ENCODE assay signal across 21 mouse cellular contexts in genomic region chr7:122605066-122605465, GRCm38 (mm10).
DNase-seq lines count a peak whose midpoint lies in the region; TF ChIP-seq lines count a peak whose summit lies in the region.
"Had no signal": no experiment of that assay in that cellular context is flagged by ENCODE, and none has a peak within 500 bp of the region (broad histone marks: within the 10 kb centered on the region; RNA-seq: fewer than 3 reads in every experiment).

No protein-coding gene starts in this region.

- 87% methylated on average over 5 of the region's 5 CpGs for WGBS in thymus, adult 2 months

- dilution Hi-C loops in CH12.LX (cut with MboI; ENCODE audit: extremely low pct_ligation_motif_present, extremely low pct_unique_long_range_greater_than_20kb, low sequenced_read_pairs), result no loop called here

- H3K79me2 ChIP-seq in CH12.LX (replicated peaks; ENCODE audit: control insufficient read depth, extremely low read depth, insufficient read depth, poor library complexity, severe bottlenecking), result no peaks in the 10 kb centered on the region

- peaks cover 44% of the 10 kb centered on the region for H3K36me3 ChIP-seq in thymus, adult 2 months (ENCODE audit: control insufficient read depth, insufficient read depth, low read length)
- peaks cover 93 to 99% of the 10 kb centered on the region in 2 experiments for H3K36me3 ChIP-seq in CH12.LX (replicated peaks in 1 of 2; ENCODE audit: control insufficient read depth in 1 of 2, insufficient read depth in 1 of 2, low read length in 1 of 2)
- peaks cover 10% of the 10 kb centered on the region for H3K36me3 ChIP-seq in splenic B cell, adult 2 months (ENCODE audit: control insufficient read depth, insufficient read depth, low read length, poor library complexity, severe bottlenecking)
- H3K36me3 ChIP-seq: embryonic facial prominence, embryonic 15.5 days; kidney, embryonic 15.5 days; liver, embryonic 13.5 days; midbrain, embryonic 15.5 days; stomach, embryonic 15.5 days had no signal

- no peak overlapping the region for H3K4me2 ChIP-seq in CH12.LX (ENCODE audit: insufficient read depth, low read depth, poor library complexity, severe bottlenecking)
- H3K4me2 ChIP-seq: embryonic facial prominence, embryonic 15.5 days; heart, embryonic 11.5 days; kidney, embryonic 15.5 days; liver, embryonic 13.5 days; lung, embryonic 14.5 days; midbrain, embryonic 15.5 days; stomach, embryonic 15.5 days had no signal

- no peak overlapping the region for H3K9ac ChIP-seq in CH12.LX (ENCODE audit: insufficient read depth, low read depth)
- H3K9ac ChIP-seq: embryonic facial prominence, embryonic 15.5 days; kidney, embryonic 15.5 days; liver, embryonic 13.5 days; lung, embryonic 14.5 days; midbrain, embryonic 15.5 days; stomach, embryonic 15.5 days had no signal

- no peak overlapping the region for H3K4me3 ChIP-seq in thymus, adult 2 months (ENCODE audit: control insufficient read depth, insufficient read depth, low read length)
- no peak overlapping the region for H3K4me3 ChIP-seq in CH12.LX (replicated peaks in 1 of 3; ENCODE audit: low read depth in 2 of 3, low read length in 2 of 3, poor library complexity in 1 of 3)
- H3K4me3 ChIP-seq: embryonic facial prominence, embryonic 15.5 days; kidney, embryonic 15.5 days; liver, embryonic 13.5 days; midbrain, embryonic 15.5 days; stomach, embryonic 15.5 days had no signal

- no peak for TF ChIP-seq POLR2A in thymus, adult 2 months (IDR thresholded peaks at IDR 0.05; ENCODE audit: control insufficient read depth, extremely low read depth, insufficient read depth, low read length, poor library complexity)
- no peak for TF ChIP-seq POLR2A in CH12.LX (IDR thresholded peaks at IDR 0.05; ENCODE audit: low read depth, low read length)

- H3K27me3 ChIP-seq in thymus, adult 2 months (ENCODE audit: control insufficient read depth, insufficient read depth, low read length), result no peaks in the 10 kb centered on the region
- no peaks in the 10 kb centered on the region for H3K27me3 ChIP-seq in CH12.LX (replicated peaks)
- H3K27me3 ChIP-seq in splenic B cell, adult 2 months (ENCODE audit: control insufficient read depth, insufficient read depth, low read length, poor library complexity, severe bottlenecking), result no peaks in the 10 kb centered on the region
- H3K27me3 ChIP-seq: embryonic facial prominence, embryonic 15.5 days; kidney, embryonic 15.5 days; liver, embryonic 13.5 days; midbrain, embryonic 15.5 days; stomach, embryonic 15.5 days had no signal

- no peak overlapping the region for H3K27ac ChIP-seq in thymus, adult 2 months (ENCODE audit: control insufficient read depth, insufficient read depth, low read length)
- no peak overlapping the region for H3K27ac ChIP-seq in CH12.LX (ENCODE audit: insufficient read depth, low read depth)
- H3K27ac ChIP-seq: embryonic facial prominence, embryonic 15.5 days; hindbrain, postnatal 0 days; kidney, embryonic 15.5 days; liver, embryonic 13.5 days; midbrain, embryonic 15.5 days; stomach, embryonic 15.5 days had no signal

- no peak for TF ChIP-seq CTCF in thymus, adult 2 months (IDR thresholded peaks at IDR 0.05; ENCODE audit: borderline replicate concordance, control insufficient read depth, extremely low read depth, insufficient read depth, low read length, poor library complexity)
- TF ChIP-seq CTCF in CH12.LX (conservative IDR thresholded peaks at IDR 0.05 in 1 of 2, IDR thresholded peaks at IDR 0.05 in 1 of 2; ENCODE audit: low read depth in 2 of 2, low read length in 2 of 2), result no peak

- in situ Hi-C loops in CH12.LX (cut with MboI; ENCODE audit: low pct_ligation_motif_present, low pct_unique_long_range_greater_than_20kb, low sequenced_read_pairs), result no loop called here

- no peak for TF ChIP-seq RAD21 in CH12.LX (IDR thresholded peaks at IDR 0.05; ENCODE audit: low read depth, low read length)

- peak; percentile 11 for DNase-seq in thymus, postnatal 25 days
- no peak for DNase-seq in thymus, adult 2 months
- DNase-seq in CH12.LX (ENCODE audit: extremely low read depth) (peak; percentile 39), ZHBTc4 (ENCODE audit: low read depth, low spot score) (peak; percentile 56)
- DNase-seq in splenic B cell, adult 2 months (ENCODE audit: low read depth, low spot score), result peak; percentile 46
- no peak for DNase-seq in urinary bladder, postnatal 25 days (ENCODE audit: low spot score)
- no peak for DNase-seq in heart, postnatal 4 days
- DNase-seq: adrenal gland, postnatal 25 days; cerebellum, adult 8-10 months; kidney, postnatal 36 days; liver, embryonic 13.5 days; lung, embryonic 14.5 days; lung, postnatal 36 days; right cerebral cortex, adult 18-20 months; right cerebral cortex, postnatal 4 days had no signal

- H3K4me1 ChIP-seq in thymus, adult 2 months (replicated peaks; ENCODE audit: control insufficient read depth, insufficient read depth, low read length), result no peaks in the 10 kb centered on the region
- no peaks in the 10 kb centered on the region for H3K4me1 ChIP-seq in CH12.LX (ENCODE audit: control insufficient read depth in 1 of 2, insufficient read depth in 2 of 2)
- H3K4me1 ChIP-seq: embryonic facial prominence, embryonic 15.5 days; kidney, embryonic 15.5 days; liver, embryonic 13.5 days; stomach, embryonic 15.5 days had no signal

- TF ChIP-seq EP300 in CH12.LX (IDR thresholded peaks at IDR 0.05; ENCODE audit: low read length), result no peak

- H3K9me3 ChIP-seq in CH12.LX (replicated peaks; ENCODE audit: low read length), result no peaks in the 10 kb centered on the region
- H3K9me3 ChIP-seq: embryonic facial prominence, embryonic 15.5 days; kidney, embryonic 15.5 days; liver, embryonic 13.5 days; midbrain, embryonic 15.5 days; stomach, embryonic 15.5 days had no signal

TF ChIP-seq in CH12.LX, 34 proteins besides CTCF, POLR2A, EP300 and RAD21:
- TF ChIP-seq SIN3A (IDR thresholded peaks at IDR 0.05; ENCODE audit: low read length), result no peak
- no peak for TF ChIP-seq MAX (IDR thresholded peaks at IDR 0.05; ENCODE audit: low read length)
- no peak for TF ChIP-seq ZKSCAN1 (IDR thresholded peaks at IDR 0.05; ENCODE audit: borderline replicate concordance, low read depth, low read length)
- TF ChIP-seq BHLHE40 (IDR thresholded peaks at IDR 0.05; ENCODE audit: low read depth, low read length), result no peak
- no peak for TF ChIP-seq MAZ (IDR thresholded peaks at IDR 0.05; ENCODE audit: low read depth, low read length)
- no peak for TF ChIP-seq HCFC1 (IDR thresholded peaks at IDR 0.05; ENCODE audit: low read depth, low read length)
- TF ChIP-seq RCOR1 (conservative IDR thresholded peaks at IDR 0.05; ENCODE audit: low read depth, low read length), result no peak
- no peak for TF ChIP-seq IRF4 (IDR thresholded peaks at IDR 0.05; ENCODE audit: low read depth, low read length)

Comparison
In these comparisons a context has a peak if more than half of its experiments do, and no peak if none do; other contexts are left out.
1. DNase-seq: peak in thymus, postnatal 25 days (single experiment), CH12.LX (single experiment), ZHBTc4 (single experiment) and splenic B cell, adult 2 months (single experiment); none in thymus, adult 2 months (single experiment), urinary bladder, postnatal 25 days (single experiment) and heart, postnatal 4 days (single experiment).